Mouse (Mus musculus) embryonic fibroblast, embryonic 13.5 days (primary cell): Measurements from ENCODE around the gene Acap1.

Experiments used
- CTCF ChIP-seq: IDR thresholded peaks from 2 replicates; pipeline ENCODE4 v1.5.1; 2011; ENCODE audit warnings: mild to moderate bottlenecking, control low read depth, low read length, moderate library complexity, borderline replicate concordance; ENCODE audit not compliant: insufficient read depth
- POLR2A ChIP-seq: IDR thresholded peaks from 2 replicates; pipeline ENCODE4 v1.6.1; 2011; ENCODE audit warnings: low read depth, mild to moderate bottlenecking, control low read depth, low read length, moderate library complexity

DNA sequence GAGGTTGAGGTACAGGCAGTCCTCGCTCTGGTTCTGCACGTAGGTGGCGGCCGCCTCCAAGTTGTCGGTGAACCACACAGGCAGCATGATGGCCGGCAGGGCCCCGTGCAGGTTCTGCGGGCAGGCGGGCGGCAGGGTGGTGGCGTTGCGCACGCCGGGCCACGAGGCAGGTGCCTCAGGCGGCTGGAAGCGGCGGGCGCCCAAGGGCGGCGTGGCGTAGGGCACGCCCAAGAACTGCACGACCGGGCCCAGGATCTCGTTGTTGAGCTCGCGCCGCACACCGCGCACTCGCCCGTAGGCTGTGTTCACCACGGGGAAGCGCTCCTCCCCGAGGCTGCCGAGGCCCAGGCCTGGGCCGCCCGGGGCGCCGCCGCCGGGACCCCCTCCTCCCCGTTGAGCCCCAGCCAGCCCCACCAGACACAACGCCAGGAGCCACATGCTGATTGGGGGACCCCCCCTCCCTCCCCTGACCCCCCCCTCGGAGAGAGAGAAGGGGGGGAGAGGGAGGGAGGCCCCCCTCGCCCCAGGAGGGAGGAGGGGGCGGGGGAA is 61.3 kb downstream of the Acap1 start:
- TF ChIP-seq CTCF (no peak), POLR2A (no peak)
